Mouse (Mus musculus): ENCODE measurements at regions not wholly inside any gene's neighbourhood (a gene's known extent, or its start where the extent isn't known, plus 50 kb on each side); places are given as distances from the start of the nearest gene placed in this dataset.

DNA sequence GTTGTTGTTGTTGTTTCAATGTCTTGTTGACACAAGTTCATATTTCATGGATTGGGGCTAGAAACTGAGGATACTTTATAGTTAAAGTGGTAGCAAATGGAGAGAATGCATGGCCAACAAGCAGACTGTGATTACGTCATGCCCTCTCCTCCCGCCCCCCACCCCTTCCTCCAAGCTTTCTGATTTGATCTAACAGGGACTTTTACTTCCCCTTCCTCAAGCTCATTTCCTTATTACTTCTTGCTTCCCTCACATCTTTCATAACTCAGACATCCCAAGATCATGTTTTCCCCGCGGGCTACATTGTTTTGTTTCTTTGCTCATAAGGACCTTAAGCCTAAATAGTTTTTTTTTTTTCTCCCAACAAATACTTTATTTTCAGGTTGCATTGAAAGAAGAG, 437.5 kb upstream of the Zeb2 start:
- ATAC-seq (ENCODE audit: insufficient number of reproducible peaks, low FRiP score, low TSS enrichment, low read depth), result no peak
- H3K27me3 ChIP-seq (ENCODE audit: control insufficient read depth, insufficient read depth, low read length), result no peaks in the 10 kb centered on the region
- DNase-seq (ENCODE audit: low spot score), result no peak
- no peak overlapping the region for H3K4me2 ChIP-seq (ENCODE audit: low read depth, severe bottlenecking)
- WGBS, result 95% methylated on average over 4 of the region's 4 CpGs
- H3K4me1 ChIP-seq (ENCODE audit: control insufficient read depth, insufficient read depth, low read length), result no peaks in the 10 kb centered on the region
- no peak overlapping the region for H3K4me3 ChIP-seq (ENCODE audit: low read depth, low read length)
- no peak overlapping the region for H3K9ac ChIP-seq (ENCODE audit: low read length)
- H3K27ac ChIP-seq (replicated peaks; ENCODE audit: low read depth, low read length), result no peak overlapping the region
- H3K9me3 ChIP-seq (ENCODE audit: control insufficient read depth, low read length), result no peaks in the 10 kb centered on the region
- H3K36me3 ChIP-seq (ENCODE audit: control insufficient read depth, insufficient read depth, low read length), result no peaks in the 10 kb centered on the region

DNA sequence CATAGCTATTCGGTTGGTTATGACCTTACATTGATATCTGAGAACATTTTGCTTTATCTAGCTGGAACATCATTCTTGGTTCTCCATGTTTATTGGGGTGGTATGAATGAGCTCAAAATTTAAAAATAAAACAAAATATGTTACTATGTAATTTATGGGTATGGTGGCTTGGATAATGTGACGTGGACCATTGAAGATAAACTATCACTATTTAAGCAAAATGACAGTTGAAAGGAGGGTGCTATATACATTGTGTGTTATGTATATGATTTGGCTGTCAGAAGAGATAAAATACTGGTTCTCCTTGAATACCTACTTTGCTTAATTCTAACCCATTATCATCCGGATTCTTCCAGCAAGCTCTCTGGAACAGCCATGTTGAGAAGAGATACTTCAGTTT, 424.2 kb upstream of the Zeb2 start:
- WGBS, result 90% methylated on average over 3 of the region's 3 CpGs
- Histone ChIP-seq H3K27ac (replicated peaks; ENCODE audit: low read depth, low read length) (no peak overlapping the region), H3K4me2 (ENCODE audit: low read depth, severe bottlenecking) (no peak overlapping the region), H3K36me3 (ENCODE audit: control insufficient read depth, insufficient read depth, low read length) (no peaks in the 10 kb centered on the region), H3K4me3 (ENCODE audit: low read depth, low read length) (no peak overlapping the region), H3K4me1 (ENCODE audit: control insufficient read depth, insufficient read depth, low read length) (no peaks in the 10 kb centered on the region), H3K9me3 (ENCODE audit: control insufficient read depth, low read length) (no peaks in the 10 kb centered on the region), H3K27me3 (ENCODE audit: control insufficient read depth, insufficient read depth, low read length) (no peaks in the 10 kb centered on the region), H3K9ac (ENCODE audit: low read length) (no peak overlapping the region)
- no peak for ATAC-seq (ENCODE audit: insufficient number of reproducible peaks, low FRiP score, low TSS enrichment, low read depth)
- no peak for DNase-seq (ENCODE audit: low spot score)

DNA sequence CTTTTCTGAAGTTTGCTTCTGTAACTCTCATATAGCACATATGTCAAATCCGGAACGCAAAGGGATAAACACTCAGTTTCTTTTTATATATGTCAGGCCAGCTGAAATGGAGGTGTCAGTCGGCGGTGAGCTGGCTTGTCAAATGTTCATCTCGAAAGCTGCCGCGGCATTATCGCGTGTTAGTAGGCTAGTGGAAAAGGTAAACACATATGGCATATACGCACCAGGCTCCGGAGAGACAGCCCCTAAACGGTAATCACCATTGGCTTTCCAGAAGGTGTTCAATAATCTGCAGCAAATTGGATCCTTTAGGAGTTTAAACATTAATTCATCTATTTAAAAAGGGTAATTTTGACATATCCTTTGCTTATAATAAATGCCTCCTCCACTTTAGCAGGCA, 421.8 kb upstream of the Zeb2 start:
- ATAC-seq (ENCODE audit: insufficient number of reproducible peaks, low FRiP score, low TSS enrichment, low read depth), result no peak
- Histone ChIP-seq H3K4me3 (ENCODE audit: low read depth, low read length) (no peak overlapping the region), H3K4me1 (ENCODE audit: control insufficient read depth, insufficient read depth, low read length) (no peaks in the 10 kb centered on the region), H3K36me3 (ENCODE audit: control insufficient read depth, insufficient read depth, low read length) (no peaks in the 10 kb centered on the region), H3K27me3 (ENCODE audit: control insufficient read depth, insufficient read depth, low read length) (no peaks in the 10 kb centered on the region), H3K9ac (ENCODE audit: low read length) (no peak overlapping the region), H3K27ac (replicated peaks; ENCODE audit: low read depth, low read length) (no peak overlapping the region), H3K4me2 (ENCODE audit: low read depth, severe bottlenecking) (no peak overlapping the region), H3K9me3 (ENCODE audit: control insufficient read depth, low read length) (no peaks in the 10 kb centered on the region)
- peak; percentile 24 for DNase-seq (ENCODE audit: low spot score)
- 49% methylated on average over 12 of the region's 12 CpGs for WGBS

DNA sequence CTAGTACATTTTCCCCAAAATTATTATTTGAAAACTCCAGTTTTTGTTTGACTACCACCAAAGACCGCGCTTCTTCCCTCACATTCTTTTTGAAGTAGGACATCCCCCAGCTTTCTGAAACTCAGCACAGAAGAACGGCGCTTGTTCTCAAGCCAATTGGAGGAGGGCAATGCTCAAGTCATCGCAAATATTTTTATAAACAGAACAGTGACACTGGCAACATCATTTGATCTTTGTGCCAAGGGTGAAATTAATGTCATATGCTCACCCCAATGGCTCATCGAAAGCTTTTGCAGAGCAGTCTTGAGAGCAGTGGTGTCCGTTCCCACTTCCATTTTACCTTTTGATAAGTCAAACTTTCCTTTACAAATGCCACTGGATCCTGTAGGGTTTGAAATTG, 420.5 kb upstream of the Zeb2 start:
- Histone ChIP-seq H3K9ac (ENCODE audit: low read length) (no peak overlapping the region), H3K36me3 (ENCODE audit: control insufficient read depth, insufficient read depth, low read length) (no peaks in the 10 kb centered on the region)

DNA sequence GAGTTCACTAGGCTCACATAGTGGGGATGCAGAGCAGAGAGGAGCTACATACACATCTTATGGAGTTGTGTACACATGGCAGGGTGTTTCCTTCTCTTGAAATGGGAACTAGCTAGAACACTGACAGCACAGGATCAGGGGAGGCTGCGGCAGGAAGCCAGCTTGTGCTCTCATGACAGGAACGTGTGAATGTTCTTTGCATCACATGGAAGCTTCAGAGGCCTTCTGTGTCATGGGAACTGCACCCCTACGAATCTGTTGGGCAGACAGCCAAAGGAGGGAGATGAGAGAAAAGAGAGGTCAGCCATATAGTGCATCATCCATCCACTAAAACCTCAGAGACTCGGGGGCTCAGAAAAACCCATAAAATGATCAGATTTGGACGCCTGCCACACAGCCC, 417.6 kb upstream of the Zeb2 start:
- H3K4me1 ChIP-seq (ENCODE audit: control insufficient read depth, insufficient read depth, low read length), result no peaks in the 10 kb centered on the region
- H3K27me3 ChIP-seq (ENCODE audit: control insufficient read depth, insufficient read depth, low read length), result no peaks in the 10 kb centered on the region
- H3K4me3 ChIP-seq (ENCODE audit: low read depth, low read length), result no peak overlapping the region
- WGBS, result 79% methylated on average over 5 of the region's 5 CpGs
- H3K9me3 ChIP-seq (ENCODE audit: control insufficient read depth, low read length), result no peaks in the 10 kb centered on the region
- no peak overlapping the region for H3K9ac ChIP-seq (ENCODE audit: low read length)
- H3K27ac ChIP-seq (replicated peaks; ENCODE audit: low read depth, low read length), result no peak overlapping the region
- no peaks in the 10 kb centered on the region for H3K36me3 ChIP-seq (ENCODE audit: control insufficient read depth, insufficient read depth, low read length)
- H3K4me2 ChIP-seq (ENCODE audit: low read depth, severe bottlenecking), result no peak overlapping the region
- no peak for ATAC-seq (ENCODE audit: insufficient number of reproducible peaks, low FRiP score, low TSS enrichment, low read depth)
- no peak for DNase-seq (ENCODE audit: low spot score)

More for the DNA sequence above, 420.5 kb upstream of the Zeb2 start:
- H3K9me3 ChIP-seq (ENCODE audit: control insufficient read depth, low read length), result no peaks in the 10 kb centered on the region
- DNase-seq (ENCODE audit: low spot score), result no peak
- no peak overlapping the region for H3K4me2 ChIP-seq (ENCODE audit: low read depth, severe bottlenecking)
- H3K4me3 ChIP-seq (ENCODE audit: low read depth, low read length), result no peak overlapping the region
- H3K27me3 ChIP-seq (ENCODE audit: control insufficient read depth, insufficient read depth, low read length), result no peaks in the 10 kb centered on the region
- ATAC-seq (ENCODE audit: insufficient number of reproducible peaks, low FRiP score, low TSS enrichment, low read depth), result no peak
- no peak overlapping the region for H3K27ac ChIP-seq (replicated peaks; ENCODE audit: low read depth, low read length)
- 91% methylated on average over 7 of the region's 7 CpGs for WGBS
- no peaks in the 10 kb centered on the region for H3K4me1 ChIP-seq (ENCODE audit: control insufficient read depth, insufficient read depth, low read length)

DNA sequence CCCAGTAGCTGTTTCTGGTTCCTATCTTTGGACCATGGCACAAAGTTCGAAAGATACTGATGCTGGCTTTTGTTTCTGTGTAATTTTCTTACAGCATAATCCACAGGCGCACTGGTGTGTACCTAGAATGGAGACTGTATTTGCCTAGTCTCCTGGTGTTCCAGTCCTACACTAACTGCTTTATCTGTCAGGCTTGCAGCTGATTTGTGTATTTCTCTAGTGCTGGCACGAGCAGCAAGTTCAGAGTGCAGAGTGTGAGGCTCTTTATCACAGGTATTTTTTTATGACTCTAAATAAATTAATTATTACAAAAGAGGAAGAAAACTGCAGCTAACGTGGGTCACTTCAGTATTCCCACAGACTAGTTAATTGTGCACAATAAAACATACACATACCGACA, 405.1 kb upstream of the Zeb2 start:
- ATAC-seq (ENCODE audit: insufficient number of reproducible peaks, low FRiP score, low TSS enrichment, low read depth) (no peak), DNase-seq (ENCODE audit: low spot score) (no peak)
- Histone ChIP-seq H3K4me3 (ENCODE audit: low read depth, low read length) (no peak overlapping the region), H3K4me2 (ENCODE audit: low read depth, severe bottlenecking) (no peak overlapping the region), H3K9me3 (ENCODE audit: control insufficient read depth, low read length) (no peaks in the 10 kb centered on the region), H3K36me3 (ENCODE audit: control insufficient read depth, insufficient read depth, low read length) (no peaks in the 10 kb centered on the region), H3K9ac (ENCODE audit: low read length) (no peak overlapping the region), H3K27me3 (ENCODE audit: control insufficient read depth, insufficient read depth, low read length) (no peaks in the 10 kb centered on the region), H3K27ac (replicated peaks; ENCODE audit: low read depth, low read length) (no peak overlapping the region), H3K4me1 (ENCODE audit: control insufficient read depth, insufficient read depth, low read length) (no peaks in the 10 kb centered on the region)
- 62% methylated on average over 5 of the region's 5 CpGs for whole genome bisulfite sequencing

DNA sequence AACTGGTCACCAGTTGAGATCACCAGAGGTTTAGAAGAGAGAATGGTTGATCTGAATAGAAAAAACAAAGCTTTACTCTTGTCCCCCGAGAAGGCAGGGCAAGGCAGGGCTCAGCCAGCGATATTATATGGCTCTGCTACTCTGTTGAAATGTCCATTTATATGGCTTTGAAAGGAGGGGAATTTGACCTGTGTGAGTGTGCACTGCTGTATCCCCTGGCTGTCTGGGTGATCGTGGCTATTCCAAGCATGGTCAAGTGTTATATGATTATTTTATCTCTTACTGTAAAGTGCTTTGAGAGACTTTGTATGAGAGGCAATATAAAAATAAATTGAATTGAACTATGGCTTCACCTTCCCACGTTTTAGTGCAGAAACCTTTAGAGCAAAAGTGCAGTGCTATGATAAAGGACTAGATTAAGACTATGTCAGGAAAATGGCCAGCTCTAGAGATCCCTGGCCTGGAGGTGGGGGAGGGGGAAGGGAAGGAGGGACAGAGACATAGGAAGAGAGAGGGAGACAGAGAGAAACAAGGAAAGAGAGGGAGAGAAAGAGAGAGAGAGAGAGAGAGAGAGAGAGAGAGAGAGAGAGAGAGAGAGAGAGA, 402.5 kb upstream of the Zeb2 start:
- Histone ChIP-seq H3K36me3 (ENCODE audit: control insufficient read depth, insufficient read depth, low read length) (no peaks in the 10 kb centered on the region), H3K4me1 (ENCODE audit: control insufficient read depth, insufficient read depth, low read length) (no peaks in the 10 kb centered on the region), H3K27me3 (ENCODE audit: control insufficient read depth, insufficient read depth, low read length) (no peaks in the 10 kb centered on the region), H3K9me3 (ENCODE audit: control insufficient read depth, low read length) (no peaks in the 10 kb centered on the region), H3K4me3 (ENCODE audit: low read depth, low read length) (no peak overlapping the region), H3K4me2 (ENCODE audit: low read depth, severe bottlenecking) (no peak overlapping the region), H3K27ac (replicated peaks; ENCODE audit: low read depth, low read length) (no peak overlapping the region), H3K9ac (ENCODE audit: low read length) (no peak overlapping the region)
- WGBS, result 42% methylated on average over 4 of the region's 4 CpGs
- no peak for ATAC-seq (ENCODE audit: insufficient number of reproducible peaks, low FRiP score, low TSS enrichment, low read depth)
- no peak for DNase-seq (ENCODE audit: low spot score)

DNA sequence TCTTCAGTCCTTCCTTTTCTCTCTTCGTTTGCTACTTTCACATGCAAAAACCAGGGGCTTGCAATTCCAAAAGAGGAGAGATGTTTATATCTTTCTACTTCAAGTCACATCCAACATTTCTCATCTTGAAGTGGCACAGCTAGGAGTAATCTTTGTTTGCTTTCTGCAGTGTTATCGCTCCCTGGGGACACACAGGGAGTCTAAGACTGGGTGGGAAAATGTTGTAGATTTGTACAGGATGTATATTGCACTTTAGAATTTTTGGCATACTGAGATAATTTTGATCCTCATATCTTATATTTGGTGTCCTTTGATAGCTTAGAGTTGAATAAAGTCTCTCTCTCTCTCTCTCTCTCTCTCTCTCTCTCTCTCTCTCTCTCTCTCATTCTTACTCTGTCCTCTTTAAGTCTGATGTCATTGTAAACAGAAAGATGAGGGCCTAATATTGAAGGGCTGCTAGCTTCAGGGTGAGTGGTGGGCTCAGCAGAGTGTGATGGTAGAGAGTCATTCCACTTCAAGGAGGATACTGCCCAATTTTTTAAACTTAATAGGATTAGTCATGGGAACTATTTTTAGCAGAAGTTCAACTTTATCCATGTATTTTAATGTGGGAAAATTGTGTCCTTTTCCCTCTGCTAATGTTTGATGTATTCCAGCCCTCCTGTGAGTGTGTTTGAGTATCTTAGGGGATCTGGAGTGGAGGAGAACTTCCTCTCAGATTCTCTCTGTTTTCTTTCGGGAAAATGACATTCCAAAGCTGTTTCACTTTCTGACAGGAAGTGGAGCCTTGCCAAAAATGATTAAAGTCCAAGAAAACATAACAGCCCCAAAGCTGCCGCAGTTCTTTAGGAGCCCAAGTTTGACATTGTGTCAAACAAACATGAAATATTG, 397.3 kb upstream of the Zeb2 start:
- H3K36me3 ChIP-seq (ENCODE audit: control insufficient read depth, insufficient read depth, low read length), result no peaks in the 10 kb centered on the region
- H3K9me3 ChIP-seq (ENCODE audit: control insufficient read depth, low read length), result no peaks in the 10 kb centered on the region
- H3K4me2 ChIP-seq (ENCODE audit: low read depth, severe bottlenecking), result no peak overlapping the region
- H3K4me3 ChIP-seq (ENCODE audit: low read depth, low read length), result no peak overlapping the region
- H3K27ac ChIP-seq (replicated peaks; ENCODE audit: low read depth, low read length), result no peak overlapping the region
- ATAC-seq (ENCODE audit: insufficient number of reproducible peaks, low FRiP score, low TSS enrichment, low read depth) (no peak), DNase-seq (ENCODE audit: low spot score) (no peak)
- H3K4me1 ChIP-seq (ENCODE audit: control insufficient read depth, insufficient read depth, low read length), result no peaks in the 10 kb centered on the region
- no peaks in the 10 kb centered on the region for H3K27me3 ChIP-seq (ENCODE audit: control insufficient read depth, insufficient read depth, low read length)
- WGBS, result 59% methylated on average over 4 of the region's 4 CpGs
- H3K9ac ChIP-seq (ENCODE audit: low read length), result no peak overlapping the region

All from limb, embryonic 11.5 days (tissue).